Mouse (Mus musculus) bone marrow, adult 2 months (tissue): ENCODE results near the gene Diras1.

Experiments used
- CTCF ChIP-seq: fragments of 200-500 bp; IDR thresholded peaks from 2 replicates; pipeline ENCODE4 v1.5.1; 2011; ENCODE audit warnings: low read length, control low read depth; ENCODE audit not compliant: control insufficient read depth, insufficient read depth
- POLR2A ChIP-seq: fragments of 200-500 bp; IDR thresholded peaks from 2 replicates; pipeline ENCODE4 v1.6.1; 2011; ENCODE audit warnings: low read depth, mild to moderate bottlenecking, control low read depth, low read length, borderline replicate concordance; ENCODE audit not compliant: control insufficient read depth

- TF ChIP-seq CTCF (no peak), POLR2A (no peak)
These were observed 2.8 kb upstream of the Diras1 start for GRCm38 (mm10) chr10:81028219-81028618.
